Mouse (Mus musculus): Measurements from ENCODE around the gene Mcpt1. TPM values are rescaled to one million over a fixed set of nuclear protein-coding genes. Genes with fewer than 3 reads are reported as not detected.
"Not testable (repeated sequence)": the region's sequence is repeated elsewhere in the genome, so short reads cannot be mapped to it uniquely, and the experiment has no call there.

Mcpt1 gene
- total RNA-seq (2021) = not detected

DNA sequence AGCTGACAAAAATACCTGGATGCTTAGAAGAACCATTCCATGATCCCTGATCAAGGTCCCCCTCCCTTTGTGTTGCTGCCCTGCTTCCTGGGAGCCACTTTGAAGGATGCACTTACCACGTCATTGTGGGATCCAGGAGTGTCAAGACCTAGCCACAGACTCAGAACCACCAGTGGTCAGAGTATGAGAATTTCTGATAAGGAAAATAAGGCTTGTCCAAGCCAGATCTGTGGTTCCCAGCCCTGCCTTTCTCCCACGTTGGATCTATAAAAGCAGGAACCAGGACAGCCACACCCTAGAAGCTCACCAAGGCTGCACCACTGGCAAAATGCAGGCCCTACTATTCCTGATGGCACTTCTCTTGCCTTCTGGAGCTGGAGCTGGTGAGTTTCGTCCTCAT lies at the start of gene Mcpt1:
Mcpt1 (plus strand) TSS at position 301 of the 400 bp plus-strand sequence.
- DNase-seq; intact Hi-C loops (cut with DNase I): not testable (repeated sequence)

DNA sequence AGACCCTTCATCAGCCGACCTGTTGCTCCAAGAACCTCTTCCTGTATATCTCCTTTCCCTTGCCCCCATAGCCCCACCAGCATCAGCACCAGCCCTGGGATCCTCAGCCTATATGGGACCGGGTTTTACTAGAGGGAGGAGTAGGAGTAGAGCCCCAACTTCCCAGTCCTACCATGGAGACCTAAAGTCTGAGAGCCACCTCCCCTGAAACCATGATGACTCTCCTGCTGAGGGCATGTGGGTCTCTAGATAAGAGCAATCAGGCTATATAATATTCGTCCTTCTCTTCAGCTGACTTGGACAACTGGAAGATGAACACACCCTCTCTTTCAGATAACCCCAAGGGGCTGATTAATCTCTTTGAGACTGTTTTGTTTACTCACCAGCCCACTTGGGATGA lies 30.3 kb upstream of the Mcpt1 start:
- intact Hi-C loops (cut with DNase I); DNase-seq: not testable (repeated sequence)

DNA sequence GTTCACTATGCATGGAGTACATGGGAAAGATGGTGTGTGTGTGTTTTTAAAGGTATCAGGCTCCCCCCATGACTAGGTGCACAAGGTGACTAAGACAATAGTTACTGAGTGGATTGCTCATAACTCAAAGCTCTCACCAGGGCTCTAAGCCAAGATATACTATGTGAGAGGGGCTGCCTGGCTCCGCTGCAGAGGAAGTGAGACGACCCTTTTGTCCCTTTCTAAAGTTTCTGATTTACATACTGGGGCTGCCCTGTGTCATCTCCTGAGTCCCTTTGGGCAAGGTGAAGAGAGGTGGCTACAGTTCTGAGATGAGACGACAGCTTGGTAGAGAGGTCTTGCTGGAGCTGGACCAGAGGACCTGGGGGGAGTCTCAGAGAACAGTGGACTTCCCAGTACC lies 4.6 kb upstream of the Mcpt1 start:
- intact Hi-C loops (cut with DNase I) = no loop called here

DNA sequence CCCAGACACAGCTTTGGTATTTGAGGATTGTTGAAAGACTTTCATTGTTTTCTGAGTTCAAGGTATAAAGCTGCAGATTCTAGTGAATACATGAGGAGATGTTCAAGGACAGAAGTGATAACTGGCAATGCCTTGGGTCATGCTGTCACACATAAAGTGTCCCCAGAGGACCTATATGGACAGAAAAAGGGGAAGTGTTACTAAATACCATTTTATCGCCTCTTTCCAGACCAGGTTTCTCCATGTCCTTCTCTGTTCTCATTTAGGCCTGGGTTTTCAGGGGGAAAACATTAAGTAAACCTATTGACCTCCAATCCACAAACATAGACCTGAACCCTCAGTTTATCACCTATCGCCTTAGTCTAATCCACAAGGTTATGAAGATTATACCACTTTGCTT lies 3.8 kb upstream of the Mcpt1 start:
- intact Hi-C loops (cut with DNase I) = no loop called here
- no peak for DNase-seq

More for the DNA sequence above, 4.6 kb upstream of the Mcpt1 start:
- DNase-seq = no peak

DNA sequence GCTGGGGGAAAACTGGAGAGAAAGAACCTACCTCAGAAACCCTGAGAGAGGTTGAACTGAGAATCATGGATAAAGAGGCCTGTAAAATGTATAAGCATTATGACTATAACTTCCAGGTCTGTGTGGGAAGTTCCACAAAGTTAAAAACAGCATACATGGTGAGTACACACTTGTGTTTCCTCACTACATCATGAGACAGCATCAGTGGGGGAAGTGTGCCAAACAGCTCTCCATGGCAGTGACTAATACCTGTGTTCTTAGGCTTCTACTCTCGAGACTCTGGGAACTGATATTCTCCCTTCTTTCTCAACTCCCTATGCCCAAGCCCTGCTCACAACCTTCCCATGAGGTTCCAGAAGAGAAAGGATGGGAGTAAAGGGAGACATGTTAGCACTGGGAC lies 1.7 kb downstream of the Mcpt1 start:
- DNase-seq = no peak
- intact Hi-C loops (cut with DNase I) = no loop called here

DNA sequence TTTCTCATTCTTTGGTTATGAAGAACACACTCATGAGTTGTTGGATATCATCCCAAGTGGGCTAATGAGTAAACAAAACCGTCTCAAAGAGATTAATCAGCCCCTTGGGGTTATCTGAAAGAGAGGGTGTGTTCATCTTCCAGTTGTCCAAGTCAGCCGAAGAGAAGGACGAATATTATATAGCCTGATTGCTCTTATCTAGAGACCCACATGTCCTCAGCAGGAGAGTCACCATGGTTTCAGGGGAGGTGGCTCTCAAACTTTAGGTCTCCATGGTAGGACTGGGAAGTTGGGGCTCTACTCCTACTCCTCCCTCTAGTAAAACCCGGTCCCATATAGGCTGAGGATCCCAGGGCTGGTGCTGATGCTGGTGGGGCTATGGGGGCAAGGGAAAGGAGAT lies 3.5 kb downstream of the Mcpt1 start:
- intact Hi-C loops (cut with DNase I); DNase-seq: not testable (repeated sequence)

DNA sequence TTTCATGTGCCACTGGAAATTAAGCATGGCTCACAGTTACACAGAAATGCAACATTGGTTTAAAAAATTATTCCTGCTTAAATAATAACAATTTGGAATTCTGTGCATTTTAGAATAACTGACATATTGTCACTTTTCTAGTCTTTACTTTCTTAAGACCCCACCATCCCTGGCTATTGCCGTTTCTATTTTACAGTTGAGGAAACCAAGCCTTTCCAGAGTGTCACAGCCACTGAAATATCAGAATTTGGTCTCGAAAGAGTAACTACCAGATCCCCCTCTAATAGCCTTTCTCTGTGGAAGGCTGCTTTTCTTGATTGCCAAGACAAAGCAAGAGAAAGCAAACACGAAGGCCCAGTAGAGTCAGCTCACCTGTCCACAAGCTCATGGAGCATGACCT lies 12.6 kb downstream of the Mcpt1 start, which contains the start of gene Mcpt9:
Mcpt9 (minus strand) TSS at position 101 of the 400 bp plus-strand sequence.
- intact Hi-C loops (cut with DNase I); DNase-seq: not testable (repeated sequence)

DNA sequence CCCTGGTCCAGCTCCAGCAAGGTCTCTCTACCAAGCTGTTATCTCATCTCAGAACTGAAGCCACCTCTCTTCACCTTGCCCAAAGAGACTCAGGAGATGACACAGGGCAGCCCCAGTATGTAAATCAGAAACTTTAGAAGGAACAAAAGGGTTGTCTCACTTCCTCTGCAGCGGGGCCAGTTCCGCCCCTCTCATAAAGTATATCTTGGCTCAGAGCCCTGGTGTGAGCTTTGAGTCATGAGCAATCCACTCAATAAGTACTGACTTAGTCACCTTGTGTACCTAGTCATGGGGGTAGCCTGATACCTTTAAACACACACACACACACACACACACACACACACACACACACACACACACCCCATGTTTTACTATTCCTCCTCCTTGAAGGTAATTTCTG lies 16.7 kb downstream of the Mcpt1 start:
- no peak for DNase-seq
- intact Hi-C loops (cut with DNase I) = no loop called here

DNA sequence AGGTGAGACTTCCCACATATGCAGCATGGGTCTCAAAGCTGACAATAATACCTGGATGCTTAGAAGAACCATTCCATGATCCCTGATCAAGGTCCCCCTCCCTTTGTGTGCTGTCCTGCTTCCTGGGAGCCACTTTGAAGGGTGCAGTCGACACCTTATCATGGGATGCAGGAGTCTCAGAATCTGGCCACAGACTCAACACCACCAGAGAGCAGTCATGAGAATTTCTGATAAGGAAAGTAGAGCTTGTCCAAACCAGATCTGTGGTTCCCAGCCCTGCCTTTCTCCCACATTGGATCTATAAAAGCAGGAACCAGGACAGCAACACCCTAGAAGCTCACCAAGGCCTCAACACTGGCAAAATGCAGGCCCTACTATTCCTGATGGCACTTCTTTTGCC lies 24.0 kb downstream of the Mcpt1 start, which contains the start of gene Mcpt2:
Mcpt2 (plus strand) TSS at position 250 of the 400 bp plus-strand sequence.
- DNase-seq; intact Hi-C loops (cut with DNase I): not testable (repeated sequence)

DNA sequence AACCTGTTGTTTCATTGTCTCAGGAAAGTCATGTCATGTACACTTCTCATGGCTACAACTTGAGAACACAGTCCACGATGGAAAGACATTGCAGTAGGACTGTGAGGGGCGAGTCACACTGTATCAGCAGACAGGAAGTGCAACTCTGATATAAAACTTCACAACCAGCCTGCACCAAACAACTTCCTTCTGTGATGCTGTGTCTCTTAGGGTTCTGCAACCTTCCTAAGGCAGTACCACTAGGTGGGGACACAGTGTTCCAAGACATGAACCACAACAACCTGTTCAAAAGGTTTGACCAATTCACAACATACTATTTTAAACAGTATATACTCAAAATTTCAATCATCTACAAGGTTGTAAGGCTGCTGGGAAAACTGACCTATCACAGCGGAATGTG lies 37.6 kb downstream of the Mcpt1 start:
- intact Hi-C loops (cut with DNase I) = no loop called here
- no peak for DNase-seq

DNA sequence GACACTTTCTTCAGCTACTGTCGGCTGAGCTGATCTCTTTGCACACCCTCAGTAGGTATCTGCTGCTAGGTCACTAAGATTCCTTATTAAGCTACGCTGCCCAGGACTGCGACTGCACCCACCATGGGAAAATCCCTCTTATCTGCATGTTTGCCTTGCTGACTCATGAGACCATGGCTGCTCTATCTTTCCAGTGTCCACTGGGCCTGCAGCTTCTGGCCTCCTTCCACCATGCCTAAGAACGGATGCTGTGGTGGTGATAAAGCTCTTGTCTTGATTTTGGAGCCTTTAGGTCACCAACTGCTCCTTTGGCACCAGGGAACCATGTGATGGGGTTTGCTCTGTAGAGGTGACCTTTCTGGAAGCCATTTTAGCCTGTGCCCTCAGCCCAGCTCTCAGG lies 40.0 kb downstream of the Mcpt1 start:
- intact Hi-C loops (cut with DNase I) = no loop called here
- DNase-seq = no peak

DNA sequence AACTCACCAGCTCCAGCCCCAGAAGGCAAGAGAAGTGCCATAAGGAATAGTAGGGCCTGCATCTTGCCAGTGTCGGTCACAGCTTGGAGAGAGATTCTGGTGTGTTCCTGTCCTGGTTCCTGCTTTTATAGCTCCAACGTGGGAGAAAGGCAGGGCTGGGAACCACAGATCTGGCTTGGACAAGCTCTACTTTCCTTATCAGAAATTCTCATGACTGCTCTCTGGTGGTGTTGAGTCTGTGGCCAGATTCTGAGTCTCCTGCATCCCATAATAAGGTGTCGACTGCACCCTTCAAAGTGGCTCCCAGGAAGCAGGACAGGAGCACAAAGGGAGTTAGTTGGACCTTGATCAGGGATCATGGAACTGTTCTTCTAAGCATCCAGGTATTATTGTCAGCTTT lies 44.4 kb downstream of the Mcpt1 start, which contains the start of gene Mcpt4:
Mcpt4 (minus strand) TSS at position 101 of the 400 bp plus-strand sequence.
- DNase-seq; intact Hi-C loops (cut with DNase I): not testable (repeated sequence)

Other genes starting within 250 kb of the Mcpt1 start
- gene Adcy4, start 233.9 kb upstream of the Mcpt1 start, total RNA-seq (2021) = 10 to 100 TPM; 18.0 to 21.0 TPM
- 1 to 10 TPM; 3.0 to 5.1 TPM for gene Ripk3, start 229.1 kb upstream of the Mcpt1 start, total RNA-seq (2021)
- 1 to 10 TPM; 5.0 to 5.1 TPM for gene Nfatc4, start 194.8 kb upstream of the Mcpt1 start, total RNA-seq (2021)
- 10 to 100 TPM in 1 of 2 experiments, 1 to 10 TPM in 1; 9.5 to 10.5 TPM for gene Nynrin, start 164.0 kb upstream of the Mcpt1 start, total RNA-seq (2021)
- gene Cbln3, start 133.6 kb upstream of the Mcpt1 start, total RNA-seq (2021) = under 1 TPM in 1 of 2 experiments, not detected in 1; 0.19 TPM
- 10 to 100 TPM; 13.0 to 14.7 TPM for gene Khnyn, start 133.0 kb upstream of the Mcpt1 start, total RNA-seq (2021)
- 100 to 1,000 TPM; 109 to 116 TPM for gene Sdr39u1, start 117.7 kb upstream of the Mcpt1 start, total RNA-seq (2021)
- gene Cma1, start 73.3 kb upstream of the Mcpt1 start, total RNA-seq (2021) = 1 to 10 TPM; 1.5 to 1.7 TPM
- not detected for gene Cma2, start 67.0 kb upstream of the Mcpt1 start, total RNA-seq (2021)
- gene Mcpt9, start 12.5 kb downstream of the Mcpt1 start, total RNA-seq (2021) = not detected
- not detected for gene Mcpt2, start 24.1 kb downstream of the Mcpt1 start, total RNA-seq (2021)
- 1 to 10 TPM; 1.2 to 1.9 TPM for gene Mcpt4, start 44.3 kb downstream of the Mcpt1 start, total RNA-seq (2021)
- not detected for gene Mcpt8, start 67.3 kb downstream of the Mcpt1 start, total RNA-seq (2021)
- gene Ctsg, start 84.6 kb downstream of the Mcpt1 start, total RNA-seq (2021) = not detected
- not detected for gene Gzme, start 102.7 kb downstream of the Mcpt1 start, total RNA-seq (2021)
- gene Gzmd, start 114.6 kb downstream of the Mcpt1 start, total RNA-seq (2021) = not detected
- gene Gzmg, start 141.6 kb downstream of the Mcpt1 start, total RNA-seq (2021) = not detected
- not detected for gene Gzmn, start 156.6 kb downstream of the Mcpt1 start, total RNA-seq (2021)
- not detected for gene Gzmf, start 193.4 kb downstream of the Mcpt1 start, total RNA-seq (2021)
- gene Gzmc, start 216.7 kb downstream of the Mcpt1 start, total RNA-seq (2021) = not detected
- gene Gzmb, start 244.3 kb downstream of the Mcpt1 start, total RNA-seq (2021) = not detected

Measured in heart, postnatal 36 days (tissue).